Mouse (Mus musculus): Measurements from ENCODE around the gene Arpin. TPM values are rescaled to one million over a fixed set of nuclear protein-coding genes. Genes with fewer than 3 reads are reported as not detected.

Arpin gene
- polyA plus RNA-seq, 2 experiments, result 14.8 to 25.6 TPM

DNA sequence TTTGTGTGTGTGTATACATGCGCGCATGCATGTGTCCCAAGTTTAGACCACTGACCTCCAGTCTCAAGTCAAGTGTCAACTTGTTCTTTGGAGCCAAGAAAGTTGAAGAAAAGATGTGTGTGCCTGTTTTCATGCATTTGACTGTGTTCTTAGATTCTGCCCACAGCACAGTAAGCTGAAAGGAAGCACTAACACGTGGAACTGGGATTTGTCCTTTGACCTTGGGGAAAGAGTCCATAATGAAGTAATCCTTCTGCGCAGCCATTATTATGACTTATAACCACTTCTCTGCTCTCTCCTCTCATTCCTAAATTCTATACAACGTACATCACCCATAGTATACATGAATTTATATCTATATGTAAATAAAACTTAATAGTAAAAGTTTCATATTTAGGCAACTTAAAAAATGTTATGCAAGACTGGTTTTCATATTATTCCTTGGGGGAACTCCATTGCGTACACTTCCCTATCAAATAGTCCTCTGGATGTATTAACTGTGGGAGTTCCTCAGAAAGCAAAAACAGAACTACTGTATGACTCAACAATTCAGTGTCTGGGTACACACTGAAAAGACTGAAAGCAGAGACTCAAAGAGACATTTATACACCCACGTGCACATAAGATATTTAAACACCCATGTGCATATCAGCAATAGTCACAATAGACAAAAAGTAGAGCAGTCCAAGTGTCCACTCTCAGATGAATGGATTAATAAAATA lies 51.4 kb downstream of the Arpin start:
- WGBS, result 87% methylated on average over 7 of the region's 7 CpGs
- Histone ChIP-seq H3K36me3 (ENCODE audit: control insufficient read depth, insufficient read depth, low read length) (peaks cover 44% of the 10 kb centered on the region), H3K4me2 (replicated peaks; ENCODE audit: low read depth, low read length, severe bottlenecking) (no peak overlapping the region), H3K4me1 (ENCODE audit: control insufficient read depth, insufficient read depth, low read length) (no peaks in the 10 kb centered on the region), H3K4me3 (replicated peaks; ENCODE audit: low read length) (no peak overlapping the region), H3K27me3 (ENCODE audit: control insufficient read depth, insufficient read depth, low read length) (no peaks in the 10 kb centered on the region), H3K27ac (replicated peaks; ENCODE audit: low read depth, low read length) (no peak overlapping the region), H3K9ac (ENCODE audit: low read depth, low read length, severe bottlenecking) (no peak overlapping the region), H3K9me3 (ENCODE audit: control insufficient read depth, low read length) (no peaks in the 10 kb centered on the region)
- ATAC-seq (ENCODE audit: low FRiP score, low read depth) (no peak), DNase-seq (ENCODE audit: low spot score) (no peak)
- TF ChIP-seq POLR2A (IDR thresholded peaks at IDR 0.05; ENCODE audit: borderline replicate concordance, extremely low read depth, insufficient read depth, insufficient read length), result no peak

DNA sequence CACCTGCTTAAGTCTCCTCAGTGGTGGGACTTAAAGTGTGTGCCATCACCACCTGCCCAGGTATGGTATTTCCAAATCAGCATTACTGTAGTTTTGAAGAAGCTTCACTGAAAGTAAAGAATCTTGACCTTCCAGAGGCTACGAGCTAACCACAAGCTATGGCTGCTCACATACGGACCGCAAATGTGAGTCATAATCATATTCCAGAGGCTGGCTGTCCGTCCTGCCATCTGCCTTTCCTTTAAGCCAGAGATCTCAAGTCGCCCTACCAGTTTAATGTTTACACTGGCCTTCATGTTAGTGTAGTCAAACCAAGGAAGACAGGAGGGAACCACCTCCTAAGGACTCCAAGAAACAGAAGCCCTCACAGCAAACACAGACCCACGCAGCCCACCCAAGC lies 53.3 kb downstream of the Arpin start:
- no peak overlapping the region for H3K4me2 ChIP-seq (replicated peaks; ENCODE audit: low read depth, low read length, severe bottlenecking)
- H3K36me3 ChIP-seq (ENCODE audit: control insufficient read depth, insufficient read depth, low read length), result peaks cover 34% of the 10 kb centered on the region
- H3K9me3 ChIP-seq (ENCODE audit: control insufficient read depth, low read length), result no peaks in the 10 kb centered on the region
- H3K27ac ChIP-seq (replicated peaks; ENCODE audit: low read depth, low read length), result no peak overlapping the region
- no peak for TF ChIP-seq POLR2A (IDR thresholded peaks at IDR 0.05; ENCODE audit: borderline replicate concordance, extremely low read depth, insufficient read depth, insufficient read length)
- no peaks in the 10 kb centered on the region for H3K27me3 ChIP-seq (ENCODE audit: control insufficient read depth, insufficient read depth, low read length)
- no peak for ATAC-seq (ENCODE audit: low FRiP score, low read depth)
- no peak overlapping the region for H3K4me3 ChIP-seq (replicated peaks; ENCODE audit: low read length)
- 88% methylated on average over 6 of the region's 6 CpGs for WGBS
- H3K4me1 ChIP-seq (ENCODE audit: control insufficient read depth, insufficient read depth, low read length), result no peaks in the 10 kb centered on the region
- H3K9ac ChIP-seq (ENCODE audit: low read depth, low read length, severe bottlenecking), result no peak overlapping the region
- DNase-seq (ENCODE audit: low spot score), result no peak

GRCm38 (mm10) chr7:79880998-79881397 lies 54.2 kb downstream of the Arpin start:
- Histone ChIP-seq H3K9me3 (ENCODE audit: control insufficient read depth, low read length) (no peaks in the 10 kb centered on the region), H3K4me3 (replicated peaks; ENCODE audit: low read length) (no peak overlapping the region), H3K4me1 (ENCODE audit: control insufficient read depth, insufficient read depth, low read length) (no peaks in the 10 kb centered on the region), H3K4me2 (replicated peaks; ENCODE audit: low read depth, low read length, severe bottlenecking) (no peak overlapping the region), H3K27me3 (ENCODE audit: control insufficient read depth, insufficient read depth, low read length) (no peaks in the 10 kb centered on the region), H3K36me3 (ENCODE audit: control insufficient read depth, insufficient read depth, low read length) (peaks cover 34% of the 10 kb centered on the region), H3K27ac (replicated peaks; ENCODE audit: low read depth, low read length) (peak overlapping the region; percentile 11; the same call in 1 of the 2 replicates), H3K9ac (ENCODE audit: low read depth, low read length, severe bottlenecking) (no peak overlapping the region)
- DNase-seq (ENCODE audit: low spot score) (peak; percentile 11), ATAC-seq (ENCODE audit: low FRiP score, low read depth) (no peak)
- TF ChIP-seq POLR2A (IDR thresholded peaks at IDR 0.05; ENCODE audit: borderline replicate concordance, extremely low read depth, insufficient read depth, insufficient read length), result no peak
- WGBS, result 38% methylated on average over 3 of the region's 3 CpGs

DNA sequence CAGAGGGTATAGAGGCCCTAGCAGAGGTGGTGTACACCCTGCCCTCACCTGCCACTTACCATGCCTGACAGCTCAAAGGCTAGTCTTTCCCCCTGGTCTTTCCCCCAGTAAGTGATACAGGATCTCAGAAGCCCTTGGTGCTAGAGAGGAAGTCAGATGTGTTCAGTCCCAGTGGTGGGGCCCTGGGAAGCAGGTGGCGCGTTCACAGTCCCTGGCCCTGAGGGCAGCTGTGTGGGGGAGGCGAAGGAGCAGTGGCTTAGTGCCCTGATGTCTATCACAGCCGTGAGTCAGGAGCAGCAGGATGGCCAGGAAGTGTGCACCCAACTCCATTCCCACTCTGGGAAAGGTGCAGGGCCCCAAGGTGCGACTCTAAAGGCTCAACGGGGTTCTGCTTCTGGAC lies 55.1 kb downstream of the Arpin start:
- H3K36me3 ChIP-seq (ENCODE audit: control insufficient read depth, insufficient read depth, low read length), result peaks cover 28% of the 10 kb centered on the region
- TF ChIP-seq POLR2A (IDR thresholded peaks at IDR 0.05; ENCODE audit: borderline replicate concordance, extremely low read depth, insufficient read depth, insufficient read length), result no peak
- no peaks in the 10 kb centered on the region for H3K27me3 ChIP-seq (ENCODE audit: control insufficient read depth, insufficient read depth, low read length)
- ATAC-seq (ENCODE audit: low FRiP score, low read depth), result no peak
- H3K9me3 ChIP-seq (ENCODE audit: control insufficient read depth, low read length), result no peaks in the 10 kb centered on the region
- WGBS, result 74% methylated on average over 6 of the region's 6 CpGs
- no peak for DNase-seq (ENCODE audit: low spot score)
- no peak overlapping the region for H3K27ac ChIP-seq (replicated peaks; ENCODE audit: low read depth, low read length)
- no peak overlapping the region for H3K4me2 ChIP-seq (replicated peaks; ENCODE audit: low read depth, low read length, severe bottlenecking)
- no peak overlapping the region for H3K9ac ChIP-seq (ENCODE audit: low read depth, low read length, severe bottlenecking)
- H3K4me1 ChIP-seq (ENCODE audit: control insufficient read depth, insufficient read depth, low read length), result no peaks in the 10 kb centered on the region
- H3K4me3 ChIP-seq (replicated peaks; ENCODE audit: low read length), result no peak overlapping the region

GRCm38 (mm10) chr7:79878455-79879025 lies 56.6 kb downstream of the Arpin start:
- no peak overlapping the region for H3K9ac ChIP-seq (ENCODE audit: low read depth, low read length, severe bottlenecking)
- H3K4me2 ChIP-seq (replicated peaks; ENCODE audit: low read depth, low read length, severe bottlenecking), result no peak overlapping the region
- no peak overlapping the region for H3K27ac ChIP-seq (replicated peaks; ENCODE audit: low read depth, low read length)
- no peak for TF ChIP-seq POLR2A (IDR thresholded peaks at IDR 0.05; ENCODE audit: borderline replicate concordance, extremely low read depth, insufficient read depth, insufficient read length)
- DNase-seq (ENCODE audit: low spot score) (no peak), ATAC-seq (ENCODE audit: low FRiP score, low read depth) (no peak)
- no peaks in the 10 kb centered on the region for H3K9me3 ChIP-seq (ENCODE audit: control insufficient read depth, low read length)
- peaks cover 24% of the 10 kb centered on the region for H3K36me3 ChIP-seq (ENCODE audit: control insufficient read depth, insufficient read depth, low read length)
- no peaks in the 10 kb centered on the region for H3K27me3 ChIP-seq (ENCODE audit: control insufficient read depth, insufficient read depth, low read length)
- H3K4me1 ChIP-seq (ENCODE audit: control insufficient read depth, insufficient read depth, low read length), result no peaks in the 10 kb centered on the region
- WGBS, result 46% methylated on average over 2 of the region's 2 CpGs
- no peak overlapping the region for H3K4me3 ChIP-seq (replicated peaks; ENCODE audit: low read length)

Small RNA genes within 50 kb of the gene (microRNA-seq; reads per million reads assigned to microRNA genes)
- gene Gm24541, result not detected

Other genes with a start within 250 kb of the Arpin start
- gene Kif7, start 219.6 kb downstream of the Arpin start, polyA plus RNA-seq (2012; rRNA removed), result 14.6 and 14.9 TPM in 2 replicates
- gene Kif7, start 219.6 kb downstream of the Arpin start, polyA plus RNA-seq (2014; fragmentation: Nextera tagmentation; extraction: Ambion mirVana), result 7.2 and 8.2 TPM in 2 replicates
- 0.21 and 0.23 TPM in 2 replicates for gene Plin1, start 202.5 kb downstream of the Arpin start, polyA plus RNA-seq (2012; rRNA removed)
- gene Plin1, start 202.5 kb downstream of the Arpin start, polyA plus RNA-seq (2014; fragmentation: Nextera tagmentation; extraction: Ambion mirVana), result not detected in 2 replicates
- 9.0 TPM in 2 replicates for gene Pex11a, start 192.2 kb downstream of the Arpin start, polyA plus RNA-seq (2012; rRNA removed)
- gene Pex11a, start 192.2 kb downstream of the Arpin start, polyA plus RNA-seq (2014; fragmentation: Nextera tagmentation; extraction: Ambion mirVana), result 10.1 and 10.3 TPM in 2 replicates
- 0.20 and 0.21 TPM in 2 replicates for gene Wdr93, start 192.2 kb downstream of the Arpin start, polyA plus RNA-seq (2012; rRNA removed)
- 0.12 TPM in 1 of 2 replicates, not detected in the other for gene Wdr93, start 192.2 kb downstream of the Arpin start, polyA plus RNA-seq (2014; fragmentation: Nextera tagmentation; extraction: Ambion mirVana)
- gene Mesp1, start 141.6 kb downstream of the Arpin start, polyA plus RNA-seq (2012; rRNA removed), result 0.06 and 0.20 TPM in 2 replicates
- 0.23 TPM in 1 of 2 replicates, not detected in the other for gene Mesp1, start 141.6 kb downstream of the Arpin start, polyA plus RNA-seq (2014; fragmentation: Nextera tagmentation; extraction: Ambion mirVana)
- 0.67 and 1.00 TPM in 2 replicates for gene Mesp2, start 124.6 kb downstream of the Arpin start, polyA plus RNA-seq (2012; rRNA removed)
- gene Mesp2, start 124.6 kb downstream of the Arpin start, polyA plus RNA-seq (2014; fragmentation: Nextera tagmentation; extraction: Ambion mirVana), result 0.50 and 0.65 TPM in 2 replicates
- 39.5 and 39.8 TPM in 2 replicates for gene Anpep, start 74.3 kb downstream of the Arpin start, polyA plus RNA-seq (2012; rRNA removed)
- 26.6 and 31.3 TPM in 2 replicates for gene Anpep, start 74.3 kb downstream of the Arpin start, polyA plus RNA-seq (2014; fragmentation: Nextera tagmentation; extraction: Ambion mirVana)
- 23.1 and 28.8 TPM in 2 replicates for gene Ap3s2, start 14.7 kb downstream of the Arpin start, polyA plus RNA-seq (2012; rRNA removed)
- gene Ap3s2, start 14.7 kb downstream of the Arpin start, polyA plus RNA-seq (2014; fragmentation: Nextera tagmentation; extraction: Ambion mirVana), result 27.3 and 30.3 TPM in 2 replicates
- 24.7 and 35.5 TPM in 2 replicates for gene Zfp710, start 89.5 kb upstream of the Arpin start, polyA plus RNA-seq (2012; rRNA removed)
- gene Zfp710, start 89.5 kb upstream of the Arpin start, polyA plus RNA-seq (2014; fragmentation: Nextera tagmentation; extraction: Ambion mirVana), result 15.0 and 16.9 TPM in 2 replicates
- 457 and 501 TPM in 2 replicates for gene Idh2, start 180.0 kb upstream of the Arpin start, polyA plus RNA-seq (2012; rRNA removed)
- gene Idh2, start 180.0 kb upstream of the Arpin start, polyA plus RNA-seq (2014; fragmentation: Nextera tagmentation; extraction: Ambion mirVana), result 580 and 595 TPM in 2 replicates

All from limb, embryonic 14.5 days (tissue).